7 mouse cellular contexts compared by ENCODE assay signal in genomic region chr11:117268304-117268956, GRCm38 (mm10).
A peak's percentile ranks its signal among the peaks of the same experiment; 100 is the strongest.
DNase-seq lines count a peak whose midpoint lies in the region; ATAC-seq and TF ChIP-seq lines count a peak whose summit lies in the region.

No protein-coding gene starts in this region.

- H3K36me3 ChIP-seq in lung, postnatal 0 days (ENCODE audit: insufficient read depth, low read length) = no peaks in the 10 kb centered on the region
- H3K36me3 ChIP-seq in embryonic facial prominence, embryonic 14.5 days (ENCODE audit: control insufficient read depth, insufficient read depth, low read length) = no peaks in the 10 kb centered on the region; the same call in 1 of the 2 replicates
- H3K36me3 ChIP-seq in hindbrain, postnatal 0 days (ENCODE audit: insufficient read depth, low read length) = no peaks in the 10 kb centered on the region
- no peaks in the 10 kb centered on the region for H3K36me3 ChIP-seq in neural tube, embryonic 15.5 days

- TF ChIP-seq EP300 in lung, postnatal 0 days (IDR thresholded peaks at IDR 0.05) = no peak

- TF ChIP-seq CTCF in lung, postnatal 0 days (IDR thresholded peaks at IDR 0.05) = no peak
- no peak for TF ChIP-seq CTCF in hindbrain, postnatal 0 days (IDR thresholded peaks at IDR 0.05; ENCODE audit: low read depth)

- peak; percentile 60 for DNase-seq in lung, postnatal 0 days (ENCODE audit: low spot score)
- DNase-seq in lung, postnatal 14 days = no peak
- no peak for DNase-seq in embryonic facial prominence, embryonic 14.5 days (ENCODE audit: low spot score)
- peak; percentile 6 for DNase-seq in hindbrain, postnatal 0 days (ENCODE audit: low spot score)
- DNase-seq in ovary, postnatal 36 days (ENCODE audit: low spot score) = no peak
- no peak for DNase-seq in layer of hippocampus, postnatal 14 days (ENCODE audit: low spot score in 2 of 2)

- no peaks in the 10 kb centered on the region for H3K9me3 ChIP-seq in lung, postnatal 0 days (ENCODE audit: low read length)
- no peaks in the 10 kb centered on the region for H3K9me3 ChIP-seq in embryonic facial prominence, embryonic 14.5 days (ENCODE audit: control insufficient read depth, low read length)
- H3K9me3 ChIP-seq in hindbrain, postnatal 0 days (ENCODE audit: low read length) = no peaks in the 10 kb centered on the region
- no peaks in the 10 kb centered on the region for H3K9me3 ChIP-seq in neural tube, embryonic 15.5 days (replicated peaks)

- peak overlapping the region; percentile 40; the same call in 1 of the 2 replicates for H3K27ac ChIP-seq in lung, postnatal 0 days (ENCODE audit: low read length)
- peak overlapping the region; percentile 89 for H3K27ac ChIP-seq in embryonic facial prominence, embryonic 14.5 days (replicated peaks; ENCODE audit: low read depth, low read length)
- peak overlapping the region; percentile 60 for H3K27ac ChIP-seq in hindbrain, postnatal 0 days
- H3K27ac ChIP-seq in neural tube, embryonic 15.5 days (replicated peaks) = no peak overlapping the region

- peak overlapping the region; percentile 77; the same call in 1 of the 2 replicates for H3K4me2 ChIP-seq in lung, postnatal 0 days (replicated peaks; ENCODE audit: low read depth, low read length)
- peak overlapping the region; percentile 76 for H3K4me2 ChIP-seq in embryonic facial prominence, embryonic 14.5 days (ENCODE audit: low read depth, low read length)
- H3K4me2 ChIP-seq in hindbrain, postnatal 0 days (ENCODE audit: low read depth, low read length) = peak overlapping the region; percentile 78
- H3K4me2 ChIP-seq in neural tube, embryonic 15.5 days = peak overlapping the region; percentile 72

- H3K4me1 ChIP-seq in lung, postnatal 0 days (ENCODE audit: insufficient read depth, low read depth, low read length) = peaks cover 16% of the 10 kb centered on the region
- H3K4me1 ChIP-seq in embryonic facial prominence, embryonic 14.5 days (ENCODE audit: control insufficient read depth, insufficient read depth, low read length) = peaks cover 48% of the 10 kb centered on the region
- peaks cover 29% of the 10 kb centered on the region; the same call in 1 of the 2 replicates for H3K4me1 ChIP-seq in hindbrain, postnatal 0 days (ENCODE audit: insufficient read depth, low read length)
- H3K4me1 ChIP-seq in neural tube, embryonic 15.5 days = peaks cover 61% of the 10 kb centered on the region

- H3K27me3 ChIP-seq in lung, postnatal 0 days (replicated peaks; ENCODE audit: insufficient read depth, low read length) = no peaks in the 10 kb centered on the region
- no peaks in the 10 kb centered on the region for H3K27me3 ChIP-seq in embryonic facial prominence, embryonic 14.5 days (replicated peaks; ENCODE audit: control insufficient read depth, insufficient read depth, low read length)
- H3K27me3 ChIP-seq in hindbrain, postnatal 0 days (ENCODE audit: insufficient read depth, low read length) = no peaks in the 10 kb centered on the region
- no peaks in the 10 kb centered on the region for H3K27me3 ChIP-seq in neural tube, embryonic 15.5 days (replicated peaks)

- H3K4me3 ChIP-seq in lung, postnatal 0 days (ENCODE audit: low read depth, low read length) = no peak overlapping the region
- peak overlapping the region; percentile 81 for H3K4me3 ChIP-seq in embryonic facial prominence, embryonic 14.5 days (ENCODE audit: low read depth, low read length)
- H3K4me3 ChIP-seq in hindbrain, postnatal 0 days (ENCODE audit: low read length) = no peak overlapping the region
- H3K4me3 ChIP-seq in neural tube, embryonic 15.5 days (replicated peaks) = no peak overlapping the region

- H3K9ac ChIP-seq in lung, postnatal 0 days (replicated peaks; ENCODE audit: low read depth) = no peak overlapping the region
- peak overlapping the region; percentile 72 for H3K9ac ChIP-seq in embryonic facial prominence, embryonic 14.5 days (ENCODE audit: low read depth, low read length)
- H3K9ac ChIP-seq in hindbrain, postnatal 0 days (replicated peaks; ENCODE audit: low read length) = 0 out of 2 replicates have a peak overlapping the region, but pooled peaks have one; percentile 13
- no peak overlapping the region for H3K9ac ChIP-seq in neural tube, embryonic 15.5 days (replicated peaks)

- ATAC-seq in lung, postnatal 0 days = no peak
- no peak for ATAC-seq in embryonic facial prominence, embryonic 14.5 days (ENCODE audit: low read depth)
- no peak for ATAC-seq in hindbrain, postnatal 0 days
- no peak for ATAC-seq in neural tube, embryonic 15.5 days (ENCODE audit: low FRiP score)

- 30% methylated on average over 10 of the region's 10 CpGs for WGBS in lung, postnatal 0 days
- 33% methylated on average over 10 of the region's 10 CpGs for WGBS in embryonic facial prominence, embryonic 14.5 days
- WGBS in hindbrain, postnatal 0 days = 41% methylated on average over 10 of the region's 10 CpGs
- 52% methylated on average over 10 of the region's 10 CpGs for WGBS in neural tube, embryonic 15.5 days

Comparison
In these comparisons a context has a peak if more than half of its experiments do, and no peak if none do; other contexts are left out.
1. DNase-seq: peak in lung, postnatal 0 days (single experiment) and hindbrain, postnatal 0 days (single experiment); none in lung, postnatal 14 days (single experiment), embryonic facial prominence, embryonic 14.5 days (single experiment), ovary, postnatal 36 days (single experiment) and layer of hippocampus, postnatal 14 days (0 of 2).
2. H3K9ac ChIP-seq: peak in embryonic facial prominence, embryonic 14.5 days (single experiment) and hindbrain, postnatal 0 days (single experiment); none in lung, postnatal 0 days (single experiment) and neural tube, embryonic 15.5 days (single experiment).
3. Peak in every context shown above with its lines, with median percentiles within 50 percentile points of each other: H3K4me2 ChIP-seq.